Mouse (Mus musculus): ENCODE results near the gene Tagln3. TPM values are rescaled to one million over a fixed set of nuclear protein-coding genes. Genes with fewer than 3 reads are reported as not detected.
A peak's percentile ranks its signal among the peaks of the same experiment; 100 is the strongest.

Tagln3 gene
- polyA plus RNA-seq, 1 experiment: 3.7 TPM

- Histone ChIP-seq H3K9me3 (replicated peaks; ENCODE audit: control insufficient read depth, insufficient read depth, low read length, poor library complexity, severe bottlenecking) (no peaks in the 10 kb centered on the region), H3K27ac (ENCODE audit: insufficient read depth, low read length) (peak overlapping the region; percentile 41; the same call in 1 of the 2 replicates), H3K4me3 (ENCODE audit: low read depth, low read length) (no peak overlapping the region), H3K4me1 (ENCODE audit: control insufficient read depth, insufficient read depth, low read length) (no peaks in the 10 kb centered on the region), H3K9ac (ENCODE audit: low read depth, poor library complexity, severe bottlenecking) (no peak overlapping the region), H3K36me3 (ENCODE audit: control insufficient read depth, insufficient read depth, low read length, poor library complexity, severe bottlenecking) (no peaks in the 10 kb centered on the region), H3K27me3 (ENCODE audit: control insufficient read depth, insufficient read depth, low read length, poor library complexity, severe bottlenecking) (no peaks in the 10 kb centered on the region)
- TF ChIP-seq CTCF (IDR thresholded peaks at IDR 0.05; ENCODE audit: low read depth, low read length): no peak
- TF ChIP-seq POLR2A (IDR thresholded peaks at IDR 0.05; ENCODE audit: insufficient read depth, low read length): no peak
- TF ChIP-seq EP300 (IDR thresholded peaks at IDR 0.05; ENCODE audit: insufficient read depth, low read depth, low read length): no peak
These were observed 19.3 kb upstream of the Tagln3 start for GRCm38 (mm10) chr16:45743591-45744144.

GRCm38 (mm10) chr16:45742615-45743476 is 18.4 kb upstream of the Tagln3 start, which contains the start of gene Abhd10:
Gene Abhd10 (minus strand): TSS chr16:45742955.
- H3K36me3 ChIP-seq (ENCODE audit: control insufficient read depth, insufficient read depth, low read length, poor library complexity, severe bottlenecking): no peaks in the 10 kb centered on the region
- TF ChIP-seq EP300 (IDR thresholded peaks at IDR 0.05; ENCODE audit: insufficient read depth, low read depth, low read length): no peak
- TF ChIP-seq POLR2A (IDR thresholded peaks at IDR 0.05; ENCODE audit: insufficient read depth, low read length): peak; percentile 18
- TF ChIP-seq CTCF (IDR thresholded peaks at IDR 0.05; ENCODE audit: low read depth, low read length): no peak
- no peaks in the 10 kb centered on the region for H3K27me3 ChIP-seq (ENCODE audit: control insufficient read depth, insufficient read depth, low read length, poor library complexity, severe bottlenecking)
- no peaks in the 10 kb centered on the region for H3K4me1 ChIP-seq (ENCODE audit: control insufficient read depth, insufficient read depth, low read length)
- peak within 1 kb of the TSS; percentile 78 for H3K9ac ChIP-seq (ENCODE audit: low read depth, poor library complexity, severe bottlenecking)
- H3K27ac ChIP-seq (ENCODE audit: insufficient read depth, low read length): peak within 1 kb of the TSS; percentile 41
- H3K4me3 ChIP-seq (ENCODE audit: low read depth, low read length): peak within 1 kb of the TSS; percentile 91
- H3K9me3 ChIP-seq (replicated peaks; ENCODE audit: control insufficient read depth, insufficient read depth, low read length, poor library complexity, severe bottlenecking): no peaks in the 10 kb centered on the region

- Histone ChIP-seq H3K4me3 (ENCODE audit: low read depth, low read length) (no peak overlapping the region), H3K36me3 (ENCODE audit: control insufficient read depth, insufficient read depth, low read length, poor library complexity, severe bottlenecking) (peaks cover 18% of the 10 kb centered on the region), H3K9ac (ENCODE audit: low read depth, poor library complexity, severe bottlenecking) (no peak overlapping the region), H3K27ac (ENCODE audit: insufficient read depth, low read length) (no peak overlapping the region), H3K4me1 (ENCODE audit: control insufficient read depth, insufficient read depth, low read length) (no peaks in the 10 kb centered on the region), H3K9me3 (replicated peaks; ENCODE audit: control insufficient read depth, insufficient read depth, low read length, poor library complexity, severe bottlenecking) (no peaks in the 10 kb centered on the region), H3K27me3 (ENCODE audit: control insufficient read depth, insufficient read depth, low read length, poor library complexity, severe bottlenecking) (no peaks in the 10 kb centered on the region)
- TF ChIP-seq POLR2A (IDR thresholded peaks at IDR 0.05; ENCODE audit: insufficient read depth, low read length) (no peak), CTCF (IDR thresholded peaks at IDR 0.05; ENCODE audit: low read depth, low read length) (no peak), EP300 (IDR thresholded peaks at IDR 0.05; ENCODE audit: insufficient read depth, low read depth, low read length) (no peak)
These were observed 13.5 kb upstream of the Tagln3 start for GRCm38 (mm10) chr16:45737880-45738279.

GRCm38 (mm10) chr16:45736724-45737123 is 12.3 kb upstream of the Tagln3 start:
- Histone ChIP-seq H3K4me1 (ENCODE audit: control insufficient read depth, insufficient read depth, low read length) (no peaks in the 10 kb centered on the region), H3K9me3 (replicated peaks; ENCODE audit: control insufficient read depth, insufficient read depth, low read length, poor library complexity, severe bottlenecking) (no peaks in the 10 kb centered on the region), H3K27ac (ENCODE audit: insufficient read depth, low read length) (no peak overlapping the region), H3K9ac (ENCODE audit: low read depth, poor library complexity, severe bottlenecking) (no peak overlapping the region), H3K27me3 (ENCODE audit: control insufficient read depth, insufficient read depth, low read length, poor library complexity, severe bottlenecking) (no peaks in the 10 kb centered on the region), H3K36me3 (ENCODE audit: control insufficient read depth, insufficient read depth, low read length, poor library complexity, severe bottlenecking) (peaks cover 19% of the 10 kb centered on the region), H3K4me3 (ENCODE audit: low read depth, low read length) (no peak overlapping the region)
- TF ChIP-seq EP300 (IDR thresholded peaks at IDR 0.05; ENCODE audit: insufficient read depth, low read depth, low read length) (no peak), CTCF (IDR thresholded peaks at IDR 0.05; ENCODE audit: low read depth, low read length) (no peak), POLR2A (IDR thresholded peaks at IDR 0.05; ENCODE audit: insufficient read depth, low read length) (no peak)

GRCm38 (mm10) chr16:45729163-45729562 is 4.8 kb upstream of the Tagln3 start:
- Histone ChIP-seq H3K9ac (ENCODE audit: low read depth, poor library complexity, severe bottlenecking) (no peak overlapping the region), H3K27me3 (ENCODE audit: control insufficient read depth, insufficient read depth, low read length, poor library complexity, severe bottlenecking) (no peaks in the 10 kb centered on the region), H3K4me1 (ENCODE audit: control insufficient read depth, insufficient read depth, low read length) (no peaks in the 10 kb centered on the region), H3K9me3 (replicated peaks; ENCODE audit: control insufficient read depth, insufficient read depth, low read length, poor library complexity, severe bottlenecking) (no peaks in the 10 kb centered on the region), H3K27ac (ENCODE audit: insufficient read depth, low read length) (no peak overlapping the region), H3K36me3 (ENCODE audit: control insufficient read depth, insufficient read depth, low read length, poor library complexity, severe bottlenecking) (peaks cover 12% of the 10 kb centered on the region), H3K4me3 (ENCODE audit: low read depth, low read length) (no peak overlapping the region)
- TF ChIP-seq EP300 (IDR thresholded peaks at IDR 0.05; ENCODE audit: insufficient read depth, low read depth, low read length): no peak
- TF ChIP-seq CTCF (IDR thresholded peaks at IDR 0.05; ENCODE audit: low read depth, low read length): no peak
- no peak for TF ChIP-seq POLR2A (IDR thresholded peaks at IDR 0.05; ENCODE audit: insufficient read depth, low read length)

GRCm38 (mm10) chr16:45724742-45725102 is 314 bp upstream of the Tagln3 start:
- Histone ChIP-seq H3K9ac (ENCODE audit: low read depth, poor library complexity, severe bottlenecking) (peak overlapping the region; percentile 51), H3K27me3 (ENCODE audit: control insufficient read depth, insufficient read depth, low read length, poor library complexity, severe bottlenecking) (no peaks in the 10 kb centered on the region), H3K27ac (ENCODE audit: insufficient read depth, low read length) (peak overlapping the region; percentile 7; the same call in 1 of the 2 replicates), H3K4me1 (ENCODE audit: control insufficient read depth, insufficient read depth, low read length) (no peaks in the 10 kb centered on the region), H3K36me3 (ENCODE audit: control insufficient read depth, insufficient read depth, low read length, poor library complexity, severe bottlenecking) (no peaks in the 10 kb centered on the region), H3K9me3 (replicated peaks; ENCODE audit: control insufficient read depth, insufficient read depth, low read length, poor library complexity, severe bottlenecking) (no peaks in the 10 kb centered on the region), H3K4me3 (ENCODE audit: low read depth, low read length) (peak overlapping the region; percentile 74)
- peak; percentile 83 for TF ChIP-seq EP300 (IDR thresholded peaks at IDR 0.05; ENCODE audit: insufficient read depth, low read depth, low read length)
- no peak for TF ChIP-seq POLR2A (IDR thresholded peaks at IDR 0.05; ENCODE audit: insufficient read depth, low read length)
- no peak for TF ChIP-seq CTCF (IDR thresholded peaks at IDR 0.05; ENCODE audit: low read depth, low read length)
